Mouse (Mus musculus): ENCODE results near the gene Mef2c. TPM values are rescaled to one million over a fixed set of nuclear protein-coding genes. Genes with fewer than 3 reads are reported as not detected.

Gene Mef2c
- polyA plus RNA-seq, 1 experiment from 2014 or later: 33.4 TPM

GRCm38 (mm10) chr13:83603373-83604265, 99.8 kb downstream of the Mef2c start:
- H3K27ac ChIP-seq (replicated peaks): 0 out of 2 replicates have a peak overlapping the region, but pooled peaks have one; percentile 38
- H3K4me3 ChIP-seq: no peak overlapping the region
- H3K4me1 ChIP-seq (replicated peaks): peaks cover 17% of the 10 kb centered on the region
- H3K36me3 ChIP-seq: no peaks in the 10 kb centered on the region
- no peaks in the 10 kb centered on the region for H3K27me3 ChIP-seq
- H3K9ac ChIP-seq: no peak overlapping the region
- WGBS: 51% methylated on average over 6 of the region's 7 CpGs
- no peak overlapping the region for H3K4me2 ChIP-seq
- H3K9me3 ChIP-seq: no peaks in the 10 kb centered on the region
- no peak for ATAC-seq (ENCODE audit: low FRiP score, low read depth)

GRCm38 (mm10) chr13:83604320-83604719, 100.5 kb downstream of the Mef2c start:
- ATAC-seq (ENCODE audit: low FRiP score, low read depth): no peak
- Histone ChIP-seq H3K4me2 (no peak overlapping the region), H3K4me1 (replicated peaks) (peaks cover 17% of the 10 kb centered on the region), H3K9ac (no peak overlapping the region), H3K4me3 (no peak overlapping the region), H3K27me3 (no peaks in the 10 kb centered on the region), H3K27ac (replicated peaks) (0 out of 2 replicates have a peak overlapping the region, but pooled peaks have one; percentile 11), H3K36me3 (no peaks in the 10 kb centered on the region), H3K9me3 (no peaks in the 10 kb centered on the region)
- WGBS: 33% methylated on average over 3 of the region's 3 CpGs

DNA sequence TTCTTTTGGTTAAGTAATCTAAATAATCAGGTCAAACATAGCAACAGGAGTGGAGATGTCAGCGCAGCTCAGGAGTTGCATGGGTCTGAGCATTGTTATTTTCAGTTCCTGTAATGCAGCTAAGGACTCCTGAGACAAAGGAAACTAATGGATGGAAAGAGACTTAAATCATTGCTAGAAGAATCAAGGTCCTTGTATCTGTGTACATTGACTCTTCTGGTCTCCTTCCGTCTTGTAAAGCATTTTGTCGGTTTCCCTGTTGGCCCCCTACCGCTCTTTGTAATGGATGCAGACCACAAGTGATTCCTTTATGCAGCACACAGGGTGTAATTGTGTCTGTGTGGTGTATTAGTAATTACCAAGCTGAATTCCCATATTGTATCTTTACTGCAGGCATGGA, 101.0 kb downstream of the Mef2c start:
- H3K36me3 ChIP-seq: no peaks in the 10 kb centered on the region
- H3K9me3 ChIP-seq: no peaks in the 10 kb centered on the region
- no peak overlapping the region for H3K4me2 ChIP-seq
- no peaks in the 10 kb centered on the region for H3K27me3 ChIP-seq
- no peak overlapping the region for H3K4me3 ChIP-seq
- peaks cover 17% of the 10 kb centered on the region for H3K4me1 ChIP-seq (replicated peaks)
- H3K27ac ChIP-seq (replicated peaks): 0 out of 2 replicates have a peak overlapping the region, but pooled peaks have one; percentile 11
- H3K9ac ChIP-seq: no peak overlapping the region
- ATAC-seq (ENCODE audit: low FRiP score, low read depth): peak; percentile 54; the same call in 1 of the 2 replicates
- 16% methylated on average over 4 of the region's 4 CpGs for WGBS

- Histone ChIP-seq H3K4me1 (replicated peaks) (peaks cover 17% of the 10 kb centered on the region), H3K27ac (replicated peaks) (no peak overlapping the region), H3K4me2 (no peak overlapping the region), H3K9ac (no peak overlapping the region), H3K4me3 (no peak overlapping the region), H3K36me3 (no peaks in the 10 kb centered on the region), H3K9me3 (no peaks in the 10 kb centered on the region), H3K27me3 (no peaks in the 10 kb centered on the region)
- 32% methylated on average over 4 of the region's 4 CpGs for WGBS
- no peak; the same call in 1 of the 2 replicates for ATAC-seq (ENCODE audit: low FRiP score, low read depth)
These were observed 104.2 kb downstream of the Mef2c start for GRCm38 (mm10) chr13:83607883-83608581.

- Histone ChIP-seq H3K4me2 (no peak overlapping the region), H3K27me3 (no peaks in the 10 kb centered on the region), H3K27ac (replicated peaks) (no peak overlapping the region), H3K9me3 (no peaks in the 10 kb centered on the region), H3K4me3 (no peak overlapping the region), H3K9ac (no peak overlapping the region), H3K4me1 (replicated peaks) (peaks cover 12% of the 10 kb centered on the region), H3K36me3 (no peaks in the 10 kb centered on the region)
- WGBS: 74% methylated on average over 3 of the region's 3 CpGs
- no peak for ATAC-seq (ENCODE audit: low FRiP score, low read depth)
These were observed 105.2 kb downstream of the Mef2c start for GRCm38 (mm10) chr13:83608851-83609516.

DNA sequence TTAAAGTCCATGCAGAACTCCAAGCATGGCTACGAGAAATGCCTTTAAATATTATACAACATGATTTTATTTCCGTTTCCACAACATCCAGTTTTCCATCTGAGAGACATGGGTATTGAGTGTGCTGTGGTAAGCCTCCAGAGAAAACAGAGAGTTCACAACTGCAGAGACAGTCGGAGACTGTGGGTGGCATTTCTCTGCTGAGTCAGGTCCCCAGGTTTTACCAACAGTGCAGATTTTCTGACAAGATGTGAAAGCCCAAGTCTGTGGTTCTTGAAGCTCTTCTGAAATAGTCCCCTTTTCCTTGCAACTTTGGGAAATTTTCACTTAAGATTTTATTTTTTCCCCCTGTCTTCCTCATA, 105.7 kb downstream of the Mef2c start:
- 79% methylated on average over 3 of the region's 3 CpGs for WGBS
- no peak for ATAC-seq (ENCODE audit: low FRiP score, low read depth)
- H3K27ac ChIP-seq (replicated peaks): no peak overlapping the region
- no peak overlapping the region for H3K4me3 ChIP-seq
- H3K9ac ChIP-seq: no peak overlapping the region
- H3K4me2 ChIP-seq: no peak overlapping the region
- peaks cover 11% of the 10 kb centered on the region for H3K4me1 ChIP-seq (replicated peaks)
- H3K9me3 ChIP-seq: no peaks in the 10 kb centered on the region
- H3K36me3 ChIP-seq: no peaks in the 10 kb centered on the region
- H3K27me3 ChIP-seq: no peaks in the 10 kb centered on the region

GRCm38 (mm10) chr13:83610124-83610523, 106.3 kb downstream of the Mef2c start:
- 92% methylated on average over 8 of the region's 8 CpGs for WGBS
- ATAC-seq (ENCODE audit: low FRiP score, low read depth): no peak
- no peaks in the 10 kb centered on the region for H3K9me3 ChIP-seq
- H3K9ac ChIP-seq: no peak overlapping the region
- no peak overlapping the region for H3K4me3 ChIP-seq
- no peaks in the 10 kb centered on the region for H3K27me3 ChIP-seq
- H3K27ac ChIP-seq (replicated peaks): no peak overlapping the region
- no peaks in the 10 kb centered on the region for H3K36me3 ChIP-seq
- peaks cover 6% of the 10 kb centered on the region for H3K4me1 ChIP-seq (replicated peaks)
- H3K4me2 ChIP-seq: no peak overlapping the region

DNA sequence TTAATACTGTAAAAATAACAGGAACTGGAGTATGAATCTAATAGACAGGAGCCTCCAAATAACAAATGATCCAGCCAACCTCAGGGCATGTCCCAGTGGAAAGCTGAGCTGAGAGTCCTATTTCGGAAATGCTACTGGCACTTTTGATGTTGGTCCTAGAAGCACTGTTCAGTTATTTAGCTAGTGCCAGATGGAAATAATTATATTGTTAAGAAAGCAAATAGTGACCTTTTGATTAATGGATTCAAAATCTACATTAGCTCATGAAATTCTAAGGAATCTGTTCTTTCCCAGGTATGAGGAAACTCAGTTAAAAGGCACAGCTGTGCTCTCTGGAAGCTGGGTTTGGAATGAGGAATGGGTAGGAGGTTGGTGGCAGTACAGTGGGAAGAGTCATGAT, 108.4 kb downstream of the Mef2c start:
- no peak overlapping the region for H3K9ac ChIP-seq
- no peaks in the 10 kb centered on the region for H3K36me3 ChIP-seq
- H3K27ac ChIP-seq (replicated peaks): no peak overlapping the region
- no peak overlapping the region for H3K4me2 ChIP-seq
- no peaks in the 10 kb centered on the region for H3K27me3 ChIP-seq
- H3K4me3 ChIP-seq: no peak overlapping the region
- WGBS: 76% methylated on average over 1 of the region's 1 CpGs
- peaks cover 6% of the 10 kb centered on the region for H3K4me1 ChIP-seq (replicated peaks)
- no peak for ATAC-seq (ENCODE audit: low FRiP score, low read depth)
- no peaks in the 10 kb centered on the region for H3K9me3 ChIP-seq

DNA sequence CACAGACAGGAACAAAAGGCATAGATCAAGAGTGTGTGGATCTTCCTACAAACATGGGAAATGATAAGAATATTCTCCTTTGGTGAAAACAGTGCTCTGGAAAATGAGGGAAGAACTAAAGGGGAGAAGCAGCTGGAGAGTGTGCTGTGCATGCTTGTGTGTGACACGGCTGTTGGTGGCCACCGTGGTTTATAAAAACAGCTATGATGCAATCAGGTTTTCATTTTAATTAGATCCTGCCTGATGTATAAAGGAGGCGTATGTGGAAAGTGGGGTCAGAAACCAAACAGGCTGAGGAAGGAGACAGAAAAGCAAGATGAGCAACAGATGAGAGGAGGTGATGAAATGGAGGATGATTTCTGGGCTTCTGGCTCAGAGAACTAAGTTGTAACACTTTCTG, 112.0 kb downstream of the Mef2c start:
- Histone ChIP-seq H3K4me1 (replicated peaks) (no peaks in the 10 kb centered on the region), H3K36me3 (no peaks in the 10 kb centered on the region), H3K27me3 (no peaks in the 10 kb centered on the region), H3K4me2 (no peak overlapping the region), H3K9me3 (no peaks in the 10 kb centered on the region), H3K27ac (replicated peaks) (no peak overlapping the region), H3K4me3 (no peak overlapping the region), H3K9ac (no peak overlapping the region)
- ATAC-seq (ENCODE audit: low FRiP score, low read depth): no peak
- 92% methylated on average over 3 of the region's 3 CpGs for WGBS

GRCm38 (mm10) chr13:83624651-83625050, 120.8 kb downstream of the Mef2c start:
- Histone ChIP-seq H3K4me1 (replicated peaks) (no peaks in the 10 kb centered on the region), H3K36me3 (no peaks in the 10 kb centered on the region), H3K27ac (replicated peaks) (no peak overlapping the region), H3K4me2 (no peak overlapping the region), H3K9me3 (no peaks in the 10 kb centered on the region), H3K27me3 (no peaks in the 10 kb centered on the region), H3K9ac (no peak overlapping the region), H3K4me3 (no peak overlapping the region)
- WGBS: 91% methylated on average over 4 of the region's 4 CpGs
- ATAC-seq (ENCODE audit: low FRiP score, low read depth): no peak

DNA sequence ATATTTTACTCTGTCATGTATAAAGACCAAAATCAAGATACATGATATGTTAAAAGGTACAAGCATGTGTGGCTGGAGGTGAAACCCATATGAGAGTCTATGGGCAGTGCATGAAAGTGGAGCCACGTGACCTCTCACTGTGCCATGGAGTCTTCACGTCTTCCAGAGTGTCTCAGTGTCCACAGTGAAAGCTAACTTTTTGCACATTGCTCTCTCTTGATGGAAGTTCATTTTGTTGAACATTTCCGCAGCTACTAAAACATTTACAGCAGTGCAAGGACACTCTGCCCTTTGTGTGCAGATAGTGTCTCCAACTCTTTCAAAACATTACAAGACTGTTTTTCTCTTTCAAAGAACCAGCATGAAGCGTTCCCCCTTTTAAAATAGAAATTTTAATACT, 123.6 kb downstream of the Mef2c start:
- Histone ChIP-seq H3K9me3 (no peaks in the 10 kb centered on the region), H3K36me3 (no peaks in the 10 kb centered on the region), H3K4me1 (replicated peaks) (no peaks in the 10 kb centered on the region), H3K27me3 (no peaks in the 10 kb centered on the region), H3K27ac (replicated peaks) (no peak overlapping the region), H3K4me3 (no peak overlapping the region), H3K4me2 (no peak overlapping the region), H3K9ac (no peak overlapping the region)
- ATAC-seq (ENCODE audit: low FRiP score, low read depth): no peak
- WGBS: 90% methylated on average over 4 of the region's 4 CpGs

DNA sequence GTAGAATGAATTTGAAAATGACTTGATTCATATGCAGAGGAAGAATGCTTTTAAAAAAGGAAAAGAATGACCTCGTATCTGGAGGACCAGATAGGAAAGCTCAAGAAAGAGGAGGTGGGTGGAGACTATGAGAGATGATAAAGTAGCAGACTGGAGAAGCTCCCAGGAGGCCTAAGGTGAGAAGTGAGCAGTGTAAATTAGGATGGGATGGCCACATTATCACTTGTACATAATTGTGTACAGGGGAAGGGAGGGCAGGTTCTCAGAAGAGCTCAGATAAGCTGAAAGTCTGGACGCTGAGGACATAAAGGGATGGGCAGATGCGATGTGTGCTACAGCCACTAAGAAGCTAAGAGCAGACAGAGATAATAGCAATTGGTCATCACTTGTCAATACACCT, 124.3 kb downstream of the Mef2c start:
- H3K27me3 ChIP-seq: no peaks in the 10 kb centered on the region
- H3K4me3 ChIP-seq: no peak overlapping the region
- H3K9me3 ChIP-seq: no peaks in the 10 kb centered on the region
- no peak for ATAC-seq (ENCODE audit: low FRiP score, low read depth)
- H3K4me2 ChIP-seq: no peak overlapping the region
- no peaks in the 10 kb centered on the region for H3K36me3 ChIP-seq
- no peak overlapping the region for H3K9ac ChIP-seq
- no peak overlapping the region for H3K27ac ChIP-seq (replicated peaks)
- no peaks in the 10 kb centered on the region for H3K4me1 ChIP-seq (replicated peaks)
- WGBS: 82% methylated on average over 3 of the region's 3 CpGs
